Mouse (Mus musculus) left cerebral cortex, adult 2 months (tissue): ENCODE measurements around the gene Cyb5d1. TPM values are rescaled to one million over a fixed set of nuclear protein-coding genes. Genes with fewer than 3 reads are reported as not detected.

Experiments
- DNase-seq, 2 experiments: peaks; one replicate each; pipeline ENCODE4 v3.0.0; 2021 to 2022; ENCODE audit warnings: low spot score in 2 of 2, mixed read lengths in 1 of 2; ENCODE audit errors: extremely low spot score in 1 of 2
- H3K27ac ChIP-seq: fragments of 200-600 bp; 2 replicates; pipeline ENCODE4 v1.8.1; 2022
- H3K4me3 ChIP-seq: fragments of 200-600 bp; 2 replicates; pipeline ENCODE4 v1.8.1; 2022
- CTCF ChIP-seq: fragments of 200-600 bp; IDR thresholded peaks from 2 replicates; pipeline ENCODE4 v1.8.1; 2022; ENCODE audit warnings: antibody characterized with exemption, mild to moderate bottlenecking, moderate library complexity
- intact Hi-C: fragments of 180-260 bp; cut with DNase I; formaldehyde crosslinking; loops from one replicate; pipeline ENCODE4 v1.15.1; 2025
- total RNA-seq, 2 experiments: library from RNA; stranded (reverse); gene quantifications; 2 replicates each; pipeline ENCODE4 v1.2.3; 2021

Gene Cyb5d1
- total RNA-seq, 2 experiments from 2014 or later: 40.7 to 45.6 TPM

DNA sequence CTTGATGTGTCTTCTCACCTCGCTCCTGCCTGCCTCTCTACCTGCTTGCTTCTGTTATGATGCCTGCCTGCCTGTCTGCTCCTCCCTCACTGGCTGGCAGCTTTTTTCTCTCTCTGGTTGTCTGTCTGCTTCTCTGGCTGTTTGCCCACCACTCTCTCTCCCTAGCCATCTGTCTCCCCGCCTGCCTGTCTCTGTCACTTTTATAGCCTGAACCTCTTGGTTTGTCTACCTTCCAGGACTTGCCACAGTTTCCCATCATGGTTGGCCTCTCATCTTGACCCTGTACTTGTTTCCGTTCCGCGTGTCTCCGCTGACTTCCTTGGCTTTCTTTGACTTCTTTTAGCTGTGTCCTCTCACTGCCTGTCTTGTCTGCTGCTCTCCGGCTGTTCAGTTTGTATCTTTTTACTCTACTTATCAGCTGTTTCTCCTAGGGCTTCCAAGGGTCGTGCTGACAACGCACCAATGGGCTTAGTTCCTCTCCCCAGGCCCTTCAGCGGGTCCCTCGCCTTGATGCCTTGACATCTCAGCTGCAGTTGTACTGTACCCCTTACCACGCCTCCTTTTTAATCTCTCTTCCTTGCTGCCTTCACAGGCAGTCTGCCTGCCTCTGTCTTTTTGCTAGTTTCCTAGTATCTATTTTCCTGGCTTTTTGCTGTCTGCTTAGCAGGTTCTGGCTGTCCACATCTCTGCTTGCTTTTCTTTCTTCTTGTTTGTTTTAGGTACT is 23.2 kb downstream of the Cyb5d1 start:
- no peak for TF ChIP-seq CTCF
- intact Hi-C loops: no loop called here
- peak; percentile 44 to 62 for DNase-seq
- no peak overlapping the region for H3K4me3 ChIP-seq
- peak overlapping the region; percentile 48 for H3K27ac ChIP-seq

DNA sequence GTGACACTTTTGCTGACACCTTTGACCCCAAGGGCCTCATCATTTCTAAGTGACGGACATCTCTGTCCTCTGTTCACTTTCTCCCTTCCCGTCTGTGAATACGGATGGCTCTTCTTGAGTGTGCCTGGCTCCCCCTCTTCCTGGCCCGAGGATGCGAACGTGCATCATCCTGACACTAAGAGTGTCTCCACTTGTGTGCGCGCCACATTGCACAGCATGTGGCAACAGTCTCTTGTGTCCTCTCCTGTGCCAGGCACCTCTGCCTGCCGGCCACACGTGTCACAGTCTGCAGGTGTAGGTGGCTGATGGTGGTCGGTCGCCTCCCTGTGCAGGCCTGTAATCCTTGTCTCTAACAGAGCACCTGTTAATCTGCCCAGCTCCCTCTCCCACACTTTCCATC is 23.8 kb downstream of the Cyb5d1 start:
- intact Hi-C loops: no loop called here
- TF ChIP-seq CTCF: no peak
- Histone ChIP-seq H3K4me3 (no peak overlapping the region), H3K27ac (peak overlapping the region; percentile 25)
- peak in 1 of 2 experiments; percentile 24 for DNase-seq

DNA sequence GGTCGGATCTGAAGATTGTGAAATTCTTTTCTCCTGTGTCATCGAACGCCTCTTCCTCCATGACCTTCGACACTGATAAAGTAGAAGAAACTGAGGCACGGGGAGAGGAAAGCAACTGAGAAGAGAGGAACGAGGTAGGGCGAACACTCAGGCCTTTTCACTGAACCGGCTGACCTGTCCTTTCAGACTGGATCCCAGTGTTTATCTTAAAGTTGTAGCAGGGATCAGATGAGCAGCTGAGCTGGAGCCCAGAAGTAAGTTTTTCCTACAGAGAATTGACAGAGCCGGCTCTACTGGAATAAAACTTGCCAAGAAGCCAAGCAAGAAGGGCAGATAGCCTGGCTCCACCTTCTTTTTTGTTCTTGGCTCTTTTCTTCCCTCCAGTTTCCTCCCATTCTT is 24.6 kb downstream of the Cyb5d1 start:
- no peak for DNase-seq
- no peak overlapping the region for H3K4me3 ChIP-seq
- H3K27ac ChIP-seq: peak overlapping the region; percentile 25; the same call in 1 of the 2 replicates
- intact Hi-C loops: no loop called here
- TF ChIP-seq CTCF: no peak

DNA sequence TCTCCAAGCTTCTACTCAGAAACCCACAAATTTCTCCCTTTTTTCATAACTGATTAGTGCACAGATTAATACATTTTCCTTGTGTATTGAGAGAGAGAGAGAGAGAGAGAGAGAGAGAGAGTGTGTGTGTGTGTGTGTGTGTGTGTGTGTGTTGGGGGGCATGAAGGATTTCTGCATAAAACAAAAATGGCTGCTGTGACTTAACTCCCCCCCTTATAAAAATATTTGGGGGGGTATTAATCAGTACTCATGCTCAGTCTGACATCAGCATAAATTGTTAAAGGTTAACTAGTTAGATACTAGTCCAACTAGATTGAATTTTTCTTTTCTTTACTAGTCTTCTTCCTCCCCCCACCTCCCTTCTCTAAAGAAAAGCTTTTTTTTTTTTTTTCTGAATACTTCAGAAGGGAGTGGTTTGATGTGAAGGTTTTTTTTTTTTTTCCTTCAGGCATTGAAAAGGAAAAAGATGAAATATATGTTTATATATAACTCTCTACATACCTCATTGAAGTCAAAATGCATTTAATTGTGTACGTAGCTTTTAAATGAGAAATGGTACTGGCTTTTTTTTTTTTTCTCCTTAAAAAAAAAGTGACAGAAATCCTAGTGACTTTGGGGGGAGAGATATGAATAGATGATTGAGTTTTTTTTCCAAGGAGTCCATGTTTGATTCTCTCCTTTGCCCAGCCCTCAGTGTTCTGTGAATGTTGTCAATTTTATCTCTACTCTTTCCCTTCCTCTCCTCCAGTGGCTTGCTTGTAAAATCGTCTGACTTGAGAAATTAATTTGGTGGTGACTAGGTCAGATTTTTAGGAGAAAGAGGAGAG is 25.2 kb downstream of the Cyb5d1 start:
- TF ChIP-seq CTCF: no peak
- DNase-seq: no peak
- peak overlapping the region; percentile 39; the same call in 1 of the 2 replicates for H3K4me3 ChIP-seq
- intact Hi-C loops: no loop called here
- H3K27ac ChIP-seq: peak overlapping the region; percentile 91

GRCm38 (mm10) chr11:69369215-69369989 is 26.0 kb downstream of the Cyb5d1 start, which contains the start of gene Chd3:
Chd3 (minus strand) TSS chr11:69369406.
- Histone ChIP-seq H3K4me3 (peak within 1 kb of the TSS; percentile 91), H3K27ac (peak within 1 kb of the TSS; percentile 91)
- TF ChIP-seq CTCF: no peak
- intact Hi-C loops: no loop called here
- no peak for DNase-seq

DNA sequence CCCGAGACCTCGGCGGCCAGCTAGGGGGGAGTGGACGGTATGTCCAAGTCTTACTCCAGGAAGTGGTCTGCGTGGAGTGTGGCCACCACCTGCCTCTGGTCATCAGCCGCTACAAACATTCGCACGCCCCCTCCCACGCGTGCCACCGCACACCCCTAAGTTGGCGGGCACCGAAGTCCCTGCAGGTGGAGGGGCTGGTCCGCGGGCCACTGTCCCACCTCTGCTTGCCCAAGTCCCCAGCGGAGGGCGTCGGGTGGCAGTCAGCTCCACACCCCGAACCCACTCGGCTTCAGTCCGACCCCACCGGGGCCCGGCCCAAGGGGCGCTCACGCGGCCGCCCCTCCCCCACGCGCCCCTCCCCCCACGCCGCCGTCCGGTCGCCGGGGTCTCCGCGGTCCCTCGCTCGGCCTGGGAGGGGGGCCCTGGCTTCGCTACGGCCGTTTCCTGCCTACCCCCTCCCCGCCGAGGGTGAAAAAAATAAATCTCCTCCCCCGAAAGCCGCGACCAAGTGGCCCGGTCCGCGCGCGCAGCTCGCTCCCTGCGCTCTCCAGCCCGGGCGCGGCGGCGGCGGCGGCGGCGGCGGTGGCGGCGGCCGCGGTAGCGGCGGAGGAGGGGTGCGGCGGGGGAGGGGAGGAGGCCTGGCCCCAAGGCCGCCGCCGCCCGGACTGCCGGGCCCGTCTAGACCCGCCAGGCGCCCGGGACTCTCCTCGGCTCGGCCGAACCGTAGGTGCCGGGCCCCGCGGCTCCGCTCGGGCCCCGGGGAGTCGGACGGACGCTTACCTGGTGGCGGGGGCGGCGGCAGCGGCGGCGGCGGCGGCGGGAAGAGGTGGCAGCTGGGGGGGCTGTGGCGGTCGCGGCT is 26.8 kb downstream of the Cyb5d1 start:
- Histone ChIP-seq H3K27ac (peak overlapping the region; percentile 91), H3K4me3 (peak overlapping the region; percentile 91)
- intact Hi-C loops: no loop called here
- TF ChIP-seq CTCF: no peak
- DNase-seq: peak; percentile 37 to 47

DNA sequence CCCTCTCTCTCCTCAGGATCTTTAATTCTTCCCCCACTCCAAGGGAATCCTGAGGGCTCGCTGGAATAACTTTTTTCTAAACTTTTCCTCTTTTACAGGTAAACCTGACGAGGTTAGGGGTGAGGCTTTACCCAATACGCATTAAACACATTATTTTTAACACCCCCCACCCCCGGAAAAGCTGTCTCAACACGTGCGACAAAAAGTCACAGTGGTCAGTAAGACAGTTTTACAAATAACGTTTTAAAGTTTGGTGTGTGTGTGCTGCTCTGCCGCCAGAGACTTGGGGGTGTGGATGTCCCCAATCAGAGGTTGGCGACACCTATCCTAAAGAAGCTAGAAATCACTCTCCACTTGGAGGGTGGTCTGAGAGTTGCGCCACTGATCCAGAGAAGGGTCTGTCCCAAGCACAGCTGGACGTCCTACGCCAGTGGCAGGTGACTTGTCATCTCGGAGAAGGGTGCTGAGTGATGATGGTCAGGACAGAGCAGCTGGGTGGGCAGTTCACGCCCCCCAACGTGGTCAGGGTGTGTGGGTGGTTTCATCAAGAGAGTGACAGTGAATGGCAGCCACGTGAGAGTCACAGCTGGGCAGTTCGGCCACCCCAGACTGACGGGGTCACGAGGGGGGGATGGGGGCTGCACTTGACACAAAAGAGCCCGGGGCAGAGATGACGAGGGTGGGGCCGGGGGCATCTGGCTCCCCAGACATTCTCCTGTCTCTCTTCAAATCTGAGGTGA is 27.6 kb downstream of the Cyb5d1 start:
- intact Hi-C loops: loop anchor here (2.0 kb wide), 1 partner anchor 45 kb away; the partner anchor contains the start of genes Cntrob and Trappc1
- H3K4me3 ChIP-seq: peak overlapping the region; percentile 91
- DNase-seq: no peak
- TF ChIP-seq CTCF: no peak
- peak overlapping the region; percentile 91 for H3K27ac ChIP-seq

DNA sequence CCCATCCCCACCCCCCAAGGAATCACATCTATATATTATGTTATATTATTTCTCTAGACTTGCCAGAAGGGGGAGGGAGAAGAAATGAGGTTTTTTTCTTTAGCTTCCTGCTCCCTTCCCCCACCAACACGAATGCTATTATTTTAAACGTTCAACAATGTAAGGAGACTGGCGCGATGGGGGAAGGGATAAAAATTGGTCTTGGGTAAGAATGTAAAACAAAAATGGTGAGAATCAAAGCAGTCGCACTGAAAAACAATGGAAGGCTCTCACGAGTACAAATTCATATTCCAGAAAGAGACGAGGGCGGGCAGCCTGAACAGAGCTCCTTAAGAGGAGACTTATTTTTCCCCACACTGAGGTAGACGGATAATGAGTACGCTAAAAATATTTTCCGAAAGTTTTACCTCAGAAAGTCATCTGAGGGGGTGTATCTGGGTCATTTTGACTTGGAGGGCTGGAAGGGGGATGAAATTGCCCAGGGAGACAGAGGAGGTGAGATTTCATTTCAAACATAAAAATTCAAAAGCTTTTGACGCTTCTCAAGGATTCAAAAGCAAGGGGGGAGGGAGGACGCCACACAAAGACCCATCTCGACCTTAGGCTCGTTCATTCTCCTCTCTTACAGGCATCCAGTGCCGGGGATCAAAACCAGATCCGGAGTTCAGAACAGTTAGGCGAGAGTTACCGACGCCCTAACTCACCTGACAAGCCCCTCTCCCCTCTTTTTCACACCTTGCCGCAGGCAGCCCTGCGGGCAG is 28.4 kb downstream of the Cyb5d1 start:
- TF ChIP-seq CTCF: no peak
- peak in 1 of 2 experiments; percentile 20 for DNase-seq
- Histone ChIP-seq H3K4me3 (peak overlapping the region; percentile 91), H3K27ac (peak overlapping the region; percentile 91)
- intact Hi-C loops: loop anchor here (1.0 to 2.0 kb wide), 2 partner anchors 27 to 44 kb away; partner anchors contain the start of genes Cntrob, Rnf227 and Trappc1

DNA sequence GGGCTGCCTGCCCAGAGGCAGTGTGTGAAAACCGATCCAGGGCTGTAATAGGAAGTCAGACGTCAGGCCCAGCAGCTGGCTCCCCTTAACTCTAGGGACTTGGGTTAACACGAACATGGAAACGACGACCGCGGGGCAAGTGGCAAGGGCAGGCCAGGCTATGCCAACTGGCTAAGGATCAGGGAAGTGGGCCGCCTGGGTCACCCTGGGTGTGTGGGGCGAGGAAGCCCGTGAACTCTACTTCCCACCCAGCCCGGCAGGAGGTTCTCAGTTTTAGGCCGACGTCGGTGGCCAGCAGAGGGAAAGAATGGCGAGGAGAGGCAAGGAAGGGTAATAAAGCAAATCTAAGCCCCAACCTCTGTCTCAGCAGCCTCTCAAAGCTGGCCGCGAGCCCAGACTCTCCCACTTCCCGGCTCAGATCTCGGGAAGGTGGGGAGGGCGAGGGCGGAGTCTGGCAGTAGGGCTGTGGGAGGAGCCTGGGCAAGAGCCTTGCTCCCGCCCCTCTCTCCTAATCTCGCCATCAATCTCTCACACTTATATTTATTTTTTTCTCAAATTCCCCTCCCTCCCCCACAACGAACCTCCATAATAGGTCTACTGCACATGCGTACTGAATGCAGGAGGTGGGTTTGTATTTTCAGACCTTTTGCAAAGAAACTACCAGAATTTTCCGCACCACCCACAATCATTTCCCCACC is 29.1 kb downstream of the Cyb5d1 start:
- peak overlapping the region; percentile 91 for H3K4me3 ChIP-seq
- H3K27ac ChIP-seq: peak overlapping the region; percentile 91
- peak; percentile 94 to 95 for DNase-seq
- intact Hi-C loops: loop anchor here (1.0 to 2.0 kb wide), 2 partner anchors 26 to 44 kb away; partner anchors contain the start of genes Cntrob, Rnf227 and Trappc1
- TF ChIP-seq CTCF: peak; percentile 16
